Comparison of ENCODE assay signal across 8 mouse cellular contexts in the genomic region with DNA sequence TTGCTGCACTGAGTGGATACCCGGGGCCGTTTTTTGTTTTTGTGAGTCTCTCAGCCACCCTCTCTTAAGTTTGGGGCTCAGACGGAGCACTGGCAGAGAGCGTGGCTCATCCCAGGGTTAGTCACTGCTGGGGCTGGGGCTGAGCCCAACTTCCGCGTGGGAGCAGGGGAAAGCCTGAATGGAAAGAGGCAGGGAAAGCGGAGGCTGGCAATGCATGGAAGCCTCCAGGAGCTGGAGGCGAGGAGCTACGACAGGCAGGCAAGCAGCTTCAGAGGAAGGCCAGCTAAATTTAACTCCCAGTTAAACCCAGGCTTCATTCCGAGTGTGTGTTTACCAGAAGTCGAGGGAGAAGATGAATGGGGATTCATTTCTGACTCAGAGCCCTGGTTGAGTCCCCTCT. TPM values are rescaled to one million over a fixed set of nuclear protein-coding genes. Genes with fewer than 3 reads are reported as not detected.
DNase-seq lines count a peak whose midpoint lies in the region; ATAC-seq and TF ChIP-seq lines count a peak whose summit lies in the region.

No protein-coding gene starts in this region.

- TF ChIP-seq POLR2A in lung, adult 2 months (IDR thresholded peaks at IDR 0.05; ENCODE audit: borderline replicate concordance, extremely low read depth, low read depth, low read length), result no peak

- no peak overlapping the region for H3K27ac ChIP-seq in lung, embryonic 16.5 days (ENCODE audit: low read length)
- peak overlapping the region; percentile 62 for H3K27ac ChIP-seq in heart, postnatal 0 days (ENCODE audit: low read depth)
- peak overlapping the region; percentile 93 for H3K27ac ChIP-seq in liver, postnatal 0 days (ENCODE audit: low read depth)

- H3K27me3 ChIP-seq in lung, embryonic 16.5 days (ENCODE audit: control insufficient read depth, insufficient read depth, low read depth, low read length), result no peaks in the 10 kb centered on the region
- no peaks in the 10 kb centered on the region for H3K27me3 ChIP-seq in heart, postnatal 0 days (ENCODE audit: control insufficient read depth, insufficient read depth, low read length)
- H3K27me3 ChIP-seq in liver, postnatal 0 days (ENCODE audit: insufficient read depth, low read length), result no peaks in the 10 kb centered on the region

- H3K4me2 ChIP-seq in lung, embryonic 16.5 days (ENCODE audit: low read depth, low read length), result peak overlapping the region; percentile 24; the same call in 1 of the 2 replicates
- H3K4me2 ChIP-seq in heart, postnatal 0 days (ENCODE audit: low read depth, low read length), result peak overlapping the region; percentile 60
- H3K4me2 ChIP-seq in liver, postnatal 0 days (ENCODE audit: low read depth, low read length), result peak overlapping the region; percentile 38

- no peak overlapping the region for H3K4me3 ChIP-seq in lung, embryonic 16.5 days (ENCODE audit: low read length)
- H3K4me3 ChIP-seq in lung, adult 2 months (replicated peaks; ENCODE audit: extremely low read depth, low read depth, low read length), result no peak overlapping the region
- peak overlapping the region; percentile 26 for H3K4me3 ChIP-seq in heart, postnatal 0 days (ENCODE audit: low read depth, low read length)
- H3K4me3 ChIP-seq in liver, postnatal 0 days (ENCODE audit: low read depth, low read length), result no peak overlapping the region

- H3K9ac ChIP-seq in lung, embryonic 16.5 days (ENCODE audit: low read length), result peak overlapping the region; percentile 27
- H3K9ac ChIP-seq in heart, postnatal 0 days (replicated peaks; ENCODE audit: low read depth, low read length), result peak overlapping the region; percentile 41
- H3K9ac ChIP-seq in liver, postnatal 0 days (replicated peaks), result peak overlapping the region; percentile 56

- DNase-seq in lung, adult 2 months, result no peak
- DNase-seq in adrenal gland, postnatal 36 days, result peak; percentile 77 to 79
- DNase-seq in heart, postnatal 0 days (ENCODE audit: low spot score), result no peak
- no peak for DNase-seq in liver, postnatal 0 days
- no peak for DNase-seq in cerebellum, adult 18-20 months
- no peak for DNase-seq in cerebellum, adult 11 months
- no peak for DNase-seq in cerebellum, adult 11-12 months

- H3K4me1 ChIP-seq in lung, embryonic 16.5 days (replicated peaks; ENCODE audit: control insufficient read depth, insufficient read depth, low read length), result no peaks in the 10 kb centered on the region
- no peaks in the 10 kb centered on the region for H3K4me1 ChIP-seq in lung, adult 2 months (ENCODE audit: control insufficient read depth, insufficient read depth, low read length)
- peaks cover 5% of the 10 kb centered on the region; the same call in 1 of the 2 replicates for H3K4me1 ChIP-seq in heart, postnatal 0 days (ENCODE audit: control insufficient read depth, insufficient read depth)
- H3K4me1 ChIP-seq in liver, postnatal 0 days (ENCODE audit: insufficient read depth), result peaks cover 18% of the 10 kb centered on the region

- 0 out of 2 replicates have a peak, but pooled peaks have one; percentile 26 for ATAC-seq in lung, embryonic 16.5 days (ENCODE audit: low read depth)
- ATAC-seq in heart, postnatal 0 days (ENCODE audit: insufficient read depth, low read depth), result peak; percentile 25; the same call in 1 of the 2 replicates
- ATAC-seq in liver, postnatal 0 days, result no peak

- 12% methylated on average over 11 of the region's 11 CpGs for WGBS in lung, embryonic 16.5 days
- WGBS in lung, adult 2 months, result 22% methylated on average over 11 of the region's 11 CpGs
- 12% methylated on average over 11 of the region's 11 CpGs for WGBS in heart, postnatal 0 days
- 48% methylated on average over 11 of the region's 11 CpGs for WGBS in liver, postnatal 0 days (ENCODE audit: insufficient replicate concordance)

- no peaks in the 10 kb centered on the region for H3K36me3 ChIP-seq in lung, embryonic 16.5 days (ENCODE audit: control insufficient read depth, insufficient read depth, low read length)
- no peaks in the 10 kb centered on the region for H3K36me3 ChIP-seq in heart, postnatal 0 days (replicated peaks; ENCODE audit: control insufficient read depth, insufficient read depth, low read length)
- no peaks in the 10 kb centered on the region for H3K36me3 ChIP-seq in liver, postnatal 0 days (replicated peaks; ENCODE audit: insufficient read depth, low read length)

- TF ChIP-seq CTCF in lung, adult 2 months (IDR thresholded peaks at IDR 0.05; ENCODE audit: insufficient read depth, low read length), result no peak
- TF ChIP-seq CTCF in heart, postnatal 0 days (IDR thresholded peaks at IDR 0.05; ENCODE audit: low read depth), result no peak
- TF ChIP-seq CTCF in liver, postnatal 0 days (IDR thresholded peaks at IDR 0.05; ENCODE audit: low read depth), result no peak

- H3K9me3 ChIP-seq in lung, embryonic 16.5 days (ENCODE audit: control insufficient read depth, low read length), result no peaks in the 10 kb centered on the region
- no peaks in the 10 kb centered on the region for H3K9me3 ChIP-seq in heart, postnatal 0 days (replicated peaks; ENCODE audit: control insufficient read depth, low read length)
- no peaks in the 10 kb centered on the region for H3K9me3 ChIP-seq in liver, postnatal 0 days (ENCODE audit: low read length)

- TF ChIP-seq EP300 in heart, postnatal 0 days (IDR thresholded peaks at IDR 0.05; ENCODE audit: low read depth), result no peak
- TF ChIP-seq EP300 in liver, postnatal 0 days (IDR thresholded peaks at IDR 0.05; ENCODE audit: low read depth), result no peak

RNA-seq across cellular contexts. Expression of gene Atxn2, which starts 10.6 kb away (rescaled TPM):
- polyA plus RNA-seq in lung, embryonic 16.5 days (2015; fragmentation: Nextera tagmentation; extraction: Ambion mirVana), result 30.0 and 31.8 TPM in 2 replicates
- 107 and 108 TPM in 2 replicates for polyA plus RNA-seq in lung, adult 2 months (2012; rRNA removed)
- 100 to 1,000 TPM; 158 to 166 TPM for total RNA-seq in adrenal gland, postnatal 36 days (2021)
- total RNA-seq in heart, postnatal 0 days (2014; rRNA removed; ENCODE audit: low replicate concordance), result 41.2 and 53.7 TPM in 2 replicates
- polyA plus RNA-seq in heart, postnatal 0 days (2015; fragmentation: Nextera tagmentation; extraction: Ambion mirVana), result 36.8 and 41.7 TPM in 2 replicates
- 31.6 and 42.8 TPM in 2 replicates for polyA plus RNA-seq in liver, postnatal 0 days (2015; fragmentation: Nextera tagmentation; extraction: Ambion mirVana)

RNA-seq across cellular contexts. Expression of gene Brap, which starts 40.1 kb away (rescaled TPM):
- 32.4 and 36.5 TPM in 2 replicates for polyA plus RNA-seq in lung, embryonic 16.5 days (2015; fragmentation: Nextera tagmentation; extraction: Ambion mirVana)
- polyA plus RNA-seq in lung, adult 2 months (2012; rRNA removed), result 28.8 and 30.6 TPM in 2 replicates
- 10 to 100 TPM; 51.4 to 52.2 TPM for total RNA-seq in adrenal gland, postnatal 36 days (2021)
- 32.9 and 38.0 TPM in 2 replicates for total RNA-seq in heart, postnatal 0 days (2014; rRNA removed; ENCODE audit: low replicate concordance)
- polyA plus RNA-seq in heart, postnatal 0 days (2015; fragmentation: Nextera tagmentation; extraction: Ambion mirVana), result 20.7 and 23.2 TPM in 2 replicates
- polyA plus RNA-seq in liver, postnatal 0 days (2015; fragmentation: Nextera tagmentation; extraction: Ambion mirVana), result 37.9 and 41.0 TPM in 2 replicates

RNA-seq across cellular contexts. Expression of gene Acad10, which starts 40.2 kb away (rescaled TPM):
- 3.1 and 3.6 TPM in 2 replicates for polyA plus RNA-seq in lung, embryonic 16.5 days (2015; fragmentation: Nextera tagmentation; extraction: Ambion mirVana)
- 6.1 and 7.0 TPM in 2 replicates for polyA plus RNA-seq in lung, adult 2 months (2012; rRNA removed)
- 10 to 100 TPM; 18.2 to 25.6 TPM for total RNA-seq in adrenal gland, postnatal 36 days (2021)
- 3.7 and 6.1 TPM in 2 replicates for total RNA-seq in heart, postnatal 0 days (2014; rRNA removed; ENCODE audit: low replicate concordance)
- polyA plus RNA-seq in heart, postnatal 0 days (2015; fragmentation: Nextera tagmentation; extraction: Ambion mirVana), result 1.8 and 2.2 TPM in 2 replicates
- 5.9 and 6.5 TPM in 2 replicates for polyA plus RNA-seq in liver, postnatal 0 days (2015; fragmentation: Nextera tagmentation; extraction: Ambion mirVana)

Comparison
In these comparisons a context has a peak if more than half of its experiments do, and no peak if none do; other contexts are left out.
1. DNase-seq: peak in adrenal gland, postnatal 36 days (2 of 2); none in lung, adult 2 months (single experiment), heart, postnatal 0 days (single experiment), liver, postnatal 0 days (single experiment), cerebellum, adult 18-20 months (0 of 2), cerebellum, adult 11 months (single experiment) and cerebellum, adult 11-12 months (single experiment).
2. Peak in every context shown above with its lines, with median percentiles within 50 percentile points of each other: H3K4me2 ChIP-seq and H3K9ac ChIP-seq.